Mouse (Mus musculus): ENCODE data around the gene Cfap43. TPM values are rescaled to one million over a fixed set of nuclear protein-coding genes. Genes with fewer than 3 reads are reported as not detected.

The Cfap43 gene
- polyA plus RNA-seq, 1 experiment from 2014 or later = 0.06 TPM

GRCm38 (mm10) chr19:47780972-47781371 is 138.1 kb downstream of the Cfap43 start:
- no peak for DNase-seq (ENCODE audit: low spot score)
- H3K9me3 ChIP-seq = no peaks in the 10 kb centered on the region
- no peaks in the 10 kb centered on the region for H3K4me1 ChIP-seq
- no peaks in the 10 kb centered on the region for H3K27me3 ChIP-seq (ENCODE audit: insufficient read depth, poor library complexity, severe bottlenecking)
- H3K27ac ChIP-seq = no peak overlapping the region
- H3K4me3 ChIP-seq = no peak overlapping the region
- no peaks in the 10 kb centered on the region for H3K36me3 ChIP-seq
- WGBS = 72% methylated on average over 11 of the region's 11 CpGs

GRCm38 (mm10) chr19:47780145-47780544 is 138.9 kb downstream of the Cfap43 start:
- H3K4me3 ChIP-seq = no peak overlapping the region
- WGBS = 87% methylated on average over 7 of the region's 7 CpGs
- H3K36me3 ChIP-seq = no peaks in the 10 kb centered on the region
- no peak for DNase-seq (ENCODE audit: low spot score)
- no peaks in the 10 kb centered on the region for H3K27me3 ChIP-seq (ENCODE audit: insufficient read depth, poor library complexity, severe bottlenecking)
- no peak overlapping the region for H3K27ac ChIP-seq
- no peaks in the 10 kb centered on the region for H3K9me3 ChIP-seq
- no peaks in the 10 kb centered on the region for H3K4me1 ChIP-seq

DNA sequence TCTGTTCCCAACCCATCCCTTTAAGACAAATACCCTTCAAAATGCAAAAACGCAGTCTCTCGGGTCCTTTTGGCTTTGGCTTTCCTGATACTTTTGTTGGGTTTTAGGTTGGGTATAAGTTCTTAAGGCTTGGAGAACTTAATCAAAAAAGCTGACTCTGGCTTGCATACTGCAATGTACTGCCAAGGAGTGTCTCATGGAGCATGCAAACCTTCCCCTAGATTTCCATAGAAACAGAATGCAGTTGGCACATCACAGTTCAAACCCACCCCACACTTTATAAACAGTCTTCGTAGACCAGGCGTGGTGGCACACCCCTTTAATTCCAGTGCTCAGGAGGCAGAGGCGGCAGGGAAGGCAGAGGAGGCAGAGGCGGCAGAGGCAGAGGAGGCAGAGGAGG is 141.2 kb downstream of the Cfap43 start:
- no peak for DNase-seq (ENCODE audit: low spot score)
- Histone ChIP-seq H3K27me3 (ENCODE audit: insufficient read depth, poor library complexity, severe bottlenecking) (no peaks in the 10 kb centered on the region), H3K4me3 (no peak overlapping the region), H3K9me3 (no peaks in the 10 kb centered on the region), H3K27ac (no peak overlapping the region), H3K36me3 (no peaks in the 10 kb centered on the region), H3K4me1 (no peaks in the 10 kb centered on the region)
- WGBS = 75% methylated on average over 6 of the region's 6 CpGs

DNA sequence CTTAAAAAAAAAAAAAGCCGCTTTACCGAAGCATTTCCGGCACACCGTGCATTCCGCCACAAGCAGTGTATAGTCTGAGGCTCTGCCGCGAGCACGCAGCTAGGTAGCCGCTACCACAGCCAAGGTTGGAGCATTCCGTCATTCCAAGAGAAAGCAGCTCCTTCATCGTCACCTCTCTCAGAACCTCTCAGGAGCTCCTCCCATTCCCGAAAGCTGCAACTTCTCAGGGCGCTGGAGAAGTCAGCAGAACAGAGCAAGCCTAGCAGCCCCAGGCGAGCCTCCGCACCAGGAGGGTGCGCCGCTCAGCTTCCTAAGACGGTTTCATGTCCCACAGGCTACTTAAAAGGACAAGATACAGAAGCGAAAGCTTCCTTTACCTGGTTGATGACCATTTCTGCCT is 163.5 kb downstream of the Cfap43 start:
- no peak for DNase-seq (ENCODE audit: low spot score)
- no peaks in the 10 kb centered on the region for H3K9me3 ChIP-seq
- H3K4me3 ChIP-seq = peak overlapping the region; percentile 23
- H3K4me1 ChIP-seq = no peaks in the 10 kb centered on the region
- H3K36me3 ChIP-seq = no peaks in the 10 kb centered on the region
- peak overlapping the region; percentile 17; the same call in 1 of the 2 replicates for H3K27ac ChIP-seq
- H3K27me3 ChIP-seq (ENCODE audit: insufficient read depth, poor library complexity, severe bottlenecking) = no peaks in the 10 kb centered on the region
- 36% methylated on average over 19 of the region's 19 CpGs for WGBS

DNA sequence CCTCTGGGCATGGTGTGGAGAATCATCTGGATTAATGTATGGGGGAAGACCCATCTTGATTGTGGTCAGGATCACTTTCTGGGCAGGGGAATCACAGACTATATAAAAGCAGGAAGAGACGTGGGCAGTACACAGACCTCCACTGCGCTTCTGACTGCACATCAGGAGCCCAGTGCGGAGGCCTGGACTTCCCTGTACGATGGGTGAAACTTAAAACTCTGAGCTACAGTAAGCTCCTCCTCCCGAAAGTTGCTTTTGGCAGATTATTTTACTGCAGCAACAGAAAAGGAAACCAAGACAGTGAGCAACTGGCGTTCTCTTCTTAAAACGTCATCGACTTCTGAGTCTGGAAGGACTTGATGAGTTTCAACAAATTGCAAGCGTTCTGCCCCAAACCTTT is 164.2 kb downstream of the Cfap43 start:
- H3K27ac ChIP-seq = no peak overlapping the region
- H3K27me3 ChIP-seq (ENCODE audit: insufficient read depth, poor library complexity, severe bottlenecking) = no peaks in the 10 kb centered on the region
- H3K4me1 ChIP-seq = no peaks in the 10 kb centered on the region
- no peaks in the 10 kb centered on the region for H3K36me3 ChIP-seq
- WGBS = 89% methylated on average over 9 of the region's 9 CpGs
- no peak for DNase-seq (ENCODE audit: low spot score)
- no peak overlapping the region for H3K4me3 ChIP-seq
- no peaks in the 10 kb centered on the region for H3K9me3 ChIP-seq

- H3K9me3 ChIP-seq = no peaks in the 10 kb centered on the region
- no peaks in the 10 kb centered on the region for H3K27me3 ChIP-seq (ENCODE audit: insufficient read depth, poor library complexity, severe bottlenecking)
- no peak for DNase-seq (ENCODE audit: low spot score)
- H3K27ac ChIP-seq = no peak overlapping the region
- 74% methylated on average over 4 of the region's 4 CpGs for WGBS
- no peak overlapping the region for H3K4me3 ChIP-seq
- no peaks in the 10 kb centered on the region for H3K36me3 ChIP-seq
- no peaks in the 10 kb centered on the region for H3K4me1 ChIP-seq
Measured at GRCm38 (mm10) chr19:47753921-47754320, 165.2 kb downstream of the Cfap43 start.

DNA sequence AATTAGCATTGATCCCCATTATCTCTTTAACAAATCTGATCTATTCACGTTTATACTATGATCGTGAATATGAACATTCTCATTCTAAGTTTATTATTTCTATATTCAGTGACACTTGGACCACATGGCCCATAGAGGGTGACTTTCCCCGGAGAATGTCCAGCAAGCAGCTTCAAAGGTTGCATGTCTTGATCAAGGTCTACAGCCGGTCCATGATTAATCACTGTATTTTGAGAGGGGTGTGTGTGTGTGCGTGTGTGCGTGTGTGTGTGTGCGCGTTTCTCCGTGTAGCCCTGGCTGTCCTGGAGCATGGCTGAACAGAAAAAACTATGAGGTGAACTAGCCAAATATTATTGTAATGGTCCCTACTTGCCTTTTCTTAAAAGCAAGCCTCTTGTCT is 166.6 kb downstream of the Cfap43 start:
- H3K4me1 ChIP-seq = no peaks in the 10 kb centered on the region
- no peaks in the 10 kb centered on the region for H3K9me3 ChIP-seq
- WGBS = 91% methylated on average over 9 of the region's 9 CpGs
- no peak overlapping the region for H3K27ac ChIP-seq
- no peak overlapping the region for H3K4me3 ChIP-seq
- no peaks in the 10 kb centered on the region for H3K36me3 ChIP-seq
- DNase-seq (ENCODE audit: low spot score) = no peak
- no peaks in the 10 kb centered on the region for H3K27me3 ChIP-seq (ENCODE audit: insufficient read depth, poor library complexity, severe bottlenecking)

GRCm38 (mm10) chr19:47750391-47750790 is 168.7 kb downstream of the Cfap43 start:
- Histone ChIP-seq H3K36me3 (no peaks in the 10 kb centered on the region), H3K4me3 (no peak overlapping the region), H3K27me3 (ENCODE audit: insufficient read depth, poor library complexity, severe bottlenecking) (no peaks in the 10 kb centered on the region), H3K9me3 (no peaks in the 10 kb centered on the region), H3K27ac (no peak overlapping the region), H3K4me1 (no peaks in the 10 kb centered on the region)
- WGBS = 91% methylated on average over 5 of the region's 5 CpGs
- DNase-seq (ENCODE audit: low spot score) = no peak

DNA sequence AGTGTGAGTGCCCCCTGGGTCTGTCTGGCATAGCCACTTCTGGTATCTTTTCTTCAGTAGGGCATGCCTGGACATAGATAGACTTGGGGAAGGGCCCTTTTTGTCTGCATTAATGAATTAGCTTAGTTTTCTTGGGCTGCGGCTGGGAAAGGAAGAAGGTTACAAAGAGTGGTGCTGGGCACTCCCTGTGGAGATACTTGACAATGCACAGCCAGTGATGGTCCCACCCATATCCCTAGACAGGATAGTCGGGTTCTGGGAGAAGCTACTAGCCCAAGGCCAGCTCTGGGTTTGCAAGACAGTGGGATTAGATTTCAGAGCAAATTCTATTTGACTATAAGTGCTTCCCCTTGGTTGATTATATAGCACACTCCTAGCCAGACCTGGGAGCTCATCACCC is 170.1 kb downstream of the Cfap43 start:
- Histone ChIP-seq H3K36me3 (no peaks in the 10 kb centered on the region), H3K4me1 (no peaks in the 10 kb centered on the region), H3K27me3 (ENCODE audit: insufficient read depth, poor library complexity, severe bottlenecking) (no peaks in the 10 kb centered on the region), H3K9me3 (no peaks in the 10 kb centered on the region), H3K27ac (no peak overlapping the region), H3K4me3 (no peak overlapping the region)
- no peak for DNase-seq (ENCODE audit: low spot score)
- WGBS = 79% methylated on average over 2 of the region's 2 CpGs

GRCm38 (mm10) chr19:47747072-47747471 is 172.0 kb downstream of the Cfap43 start:
- Histone ChIP-seq H3K27me3 (ENCODE audit: insufficient read depth, poor library complexity, severe bottlenecking) (no peaks in the 10 kb centered on the region), H3K4me3 (no peak overlapping the region), H3K36me3 (peaks cover 4% of the 10 kb centered on the region; the same call in 1 of the 2 replicates), H3K4me1 (no peaks in the 10 kb centered on the region), H3K27ac (no peak overlapping the region), H3K9me3 (no peaks in the 10 kb centered on the region)
- WGBS = 92% methylated on average over 2 of the region's 2 CpGs
- DNase-seq (ENCODE audit: low spot score) = no peak

DNA sequence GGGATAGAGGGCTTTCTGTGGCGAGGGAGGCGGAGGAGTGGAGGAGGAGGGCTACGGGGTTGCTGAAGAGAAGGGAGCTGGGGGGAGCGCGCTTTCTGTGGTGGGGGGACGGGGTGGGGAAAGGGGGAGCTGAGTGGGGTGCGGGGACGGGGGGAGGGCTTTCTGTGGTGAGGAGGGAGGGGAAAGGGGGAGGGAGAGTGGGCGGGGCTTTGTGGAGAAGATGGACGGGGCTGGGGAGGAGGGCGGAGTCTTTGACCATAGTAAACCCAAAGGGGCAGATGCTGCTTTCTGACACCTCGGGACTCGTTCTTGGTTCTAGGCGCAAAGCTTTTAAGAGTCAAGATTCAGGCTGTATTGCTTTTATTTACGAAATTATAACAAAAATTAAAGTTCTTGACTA is 187.2 kb downstream of the Cfap43 start:
- DNase-seq (ENCODE audit: low spot score) = peak; percentile 89
- peaks cover 44% of the 10 kb centered on the region for H3K36me3 ChIP-seq
- H3K27ac ChIP-seq = peak overlapping the region; percentile 94
- no peaks in the 10 kb centered on the region for H3K27me3 ChIP-seq (ENCODE audit: insufficient read depth, poor library complexity, severe bottlenecking)
- H3K4me3 ChIP-seq = peak overlapping the region; percentile 84
- WGBS = 2% methylated on average over 15 of the region's 15 CpGs
- peaks cover 26% of the 10 kb centered on the region for H3K4me1 ChIP-seq
- no peaks in the 10 kb centered on the region for H3K9me3 ChIP-seq

DNA sequence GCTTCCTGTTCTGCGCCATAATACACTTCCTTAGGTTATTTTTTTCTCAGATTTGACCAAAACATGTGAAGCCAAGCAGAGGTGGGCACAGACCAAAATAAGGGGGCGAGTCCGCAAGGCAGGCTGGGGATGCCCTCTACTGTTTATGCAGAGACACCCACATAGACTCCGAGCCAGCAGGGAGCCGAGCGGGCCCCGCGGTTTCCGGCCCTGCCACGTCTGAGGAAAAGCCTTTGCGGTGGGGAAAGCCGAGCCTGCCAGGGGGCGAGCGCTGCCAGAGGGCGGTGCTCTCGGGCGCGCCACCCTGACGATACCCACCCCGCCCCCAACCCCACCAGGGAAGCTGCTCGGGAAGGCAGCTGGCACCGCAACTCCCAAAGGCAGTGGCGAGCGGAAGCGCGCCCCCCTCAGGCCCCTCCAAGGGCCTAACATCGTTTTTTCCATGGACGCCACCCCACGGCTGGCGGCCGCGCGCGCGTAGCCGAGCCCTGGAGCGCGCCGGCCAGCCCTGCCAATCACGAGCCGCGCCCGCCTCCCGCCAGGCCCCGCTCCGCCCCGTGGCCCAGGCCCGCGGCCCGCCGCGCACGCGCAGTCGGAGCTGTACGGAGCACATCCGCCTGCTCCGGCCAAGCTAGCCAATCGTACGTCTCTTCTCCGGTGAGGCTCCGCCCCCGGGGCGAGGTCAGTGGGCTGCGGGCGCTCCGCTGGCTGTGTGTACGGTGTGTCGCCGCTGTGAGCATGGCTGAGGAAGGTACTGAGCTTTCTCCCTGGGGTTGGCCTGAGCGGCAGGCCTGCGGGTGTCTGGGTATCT is 187.8 kb downstream of the Cfap43 start, which contains the start of gene Sfr1:
Gene Sfr1 (plus strand): TSS at position 612 of the 811 bp plus-strand sequence.
- Histone ChIP-seq H3K9me3 (no peaks in the 10 kb centered on the region), H3K36me3 (peaks cover 39% of the 10 kb centered on the region), H3K27ac (peak within 1 kb of the TSS; percentile 94), H3K27me3 (ENCODE audit: insufficient read depth, poor library complexity, severe bottlenecking) (no peaks in the 10 kb centered on the region), H3K4me3 (peak within 1 kb of the TSS; percentile 84), H3K4me1 (peaks cover 26% of the 10 kb centered on the region)
- peak; percentile 99 for DNase-seq (ENCODE audit: low spot score)
- under 1% methylated on average over 70 of the region's 72 CpGs for WGBS

DNA sequence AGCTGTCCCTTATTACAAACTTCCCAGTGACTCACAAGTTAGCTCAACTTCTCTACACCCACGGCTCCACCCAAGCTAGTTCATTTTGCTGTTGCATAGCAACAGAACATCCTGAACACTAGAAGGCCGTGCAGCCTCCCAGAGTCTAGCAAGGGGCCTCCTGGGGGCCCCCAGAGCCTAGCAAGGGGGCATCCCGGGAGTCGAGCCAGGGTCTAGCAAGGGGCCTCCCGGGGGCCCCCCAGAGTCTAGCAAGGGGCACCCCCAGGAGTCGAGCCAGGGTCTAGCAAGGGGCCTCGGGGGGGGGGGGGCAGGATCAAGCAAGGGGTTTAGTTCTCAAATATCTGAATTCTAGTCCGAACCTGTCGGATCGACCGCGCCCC is 188.4 kb downstream of the Cfap43 start:
- Histone ChIP-seq H3K36me3 (peaks cover 33% of the 10 kb centered on the region), H3K27ac (peak overlapping the region; percentile 94), H3K4me1 (peaks cover 20% of the 10 kb centered on the region), H3K4me3 (peak overlapping the region; percentile 84), H3K9me3 (no peaks in the 10 kb centered on the region), H3K27me3 (ENCODE audit: insufficient read depth, poor library complexity, severe bottlenecking) (no peaks in the 10 kb centered on the region)
- WGBS = under 1% methylated on average over 12 of the region's 12 CpGs
- peak; percentile 94 for DNase-seq (ENCODE audit: low spot score)

Data from heart, embryonic 10.5 days (tissue).